Mouse (Mus musculus) lung, adult 2 months (tissue): ENCODE measurements around the gene Nxpe5. TPM values are rescaled to one million over a fixed set of nuclear protein-coding genes. Genes with fewer than 3 reads are reported as not detected.

Experiments
- DNase-seq: peaks from one replicate; pipeline ENCODE4 v3.0.0; 2022
- H3K4me1 ChIP-seq: fragments of 200-500 bp; 2 replicates; pipeline ENCODE4 v1.6.1; 2011; ENCODE audit warnings: low read length; ENCODE audit not compliant: control insufficient read depth, insufficient read depth
- H3K4me3 ChIP-seq: fragments of 200-500 bp; replicated peaks from 2 replicates; pipeline ENCODE3; 2011; ENCODE audit warnings: low read depth, mild to moderate bottlenecking, control low read depth, low read length; ENCODE audit errors: extremely low read depth
- CTCF ChIP-seq: fragments of 200-500 bp; IDR thresholded peaks from 2 replicates; pipeline ENCODE4 v1.5.1; 2011; ENCODE audit warnings: mild to moderate bottlenecking, low read length, control low read depth; ENCODE audit not compliant: insufficient read depth
- POLR2A ChIP-seq: fragments of 200-500 bp; IDR thresholded peaks from 2 replicates; pipeline ENCODE4 v1.6.1; 2011; ENCODE audit warnings: low read depth, mild to moderate bottlenecking, control low read depth, low read length, borderline replicate concordance; ENCODE audit errors: extremely low read depth
- WGBS: fragments of 180-500 bp; shearing (Covaris S2); methylation state at CpG from one replicate; pipeline ENCODE4 v1.1.7; 2018; 5-methylcytosine and 5-hydroxymethylcytosine counted together
- polyA plus RNA-seq: library from polyadenylated mRNA; depleted of rRNA; stranded (reverse); fragments of >200 nt; gene quantifications from 2 replicates; pipeline ENCODE4 v1.2.3, GENCODE M21; 2012

The Nxpe5 gene
- polyA plus RNA-seq, 1 experiment = 0.34 TPM

GRCm38 (mm10) chr5:138260051-138260450 lies 34.4 kb downstream of the Nxpe5 start:
- Histone ChIP-seq H3K4me3 (no peak overlapping the region), H3K4me1 (peaks cover 16% of the 10 kb centered on the region)
- TF ChIP-seq CTCF = no peak
- TF ChIP-seq POLR2A = no peak
- WGBS = 86% methylated on average over 10 of the region's 10 CpGs
- DNase-seq = no peak

DNA sequence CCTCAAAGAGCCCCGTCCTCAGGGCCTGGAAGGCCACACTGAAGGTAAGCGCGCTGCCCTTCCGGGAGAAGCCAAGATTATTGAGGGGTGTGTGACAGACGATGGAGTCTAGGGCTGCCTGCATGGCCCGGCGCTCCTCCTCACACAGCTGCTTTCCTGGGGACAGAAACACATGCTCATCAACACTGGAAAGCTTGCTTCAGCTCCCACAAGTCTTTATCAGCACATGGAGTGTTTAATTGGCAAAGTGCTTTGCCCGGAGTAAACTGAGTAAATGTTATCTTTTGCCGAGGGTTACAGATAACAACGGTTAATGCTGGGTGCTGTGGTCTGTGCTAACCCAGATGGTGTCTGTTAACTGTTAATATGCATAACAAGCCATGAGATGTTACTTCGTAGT lies 35.1 kb downstream of the Nxpe5 start:
- DNase-seq = no peak
- Histone ChIP-seq H3K4me1 (peaks cover 17% of the 10 kb centered on the region), H3K4me3 (no peak overlapping the region)
- TF ChIP-seq CTCF (no peak), POLR2A (no peak)
- WGBS = 74% methylated on average over 11 of the region's 11 CpGs

DNA sequence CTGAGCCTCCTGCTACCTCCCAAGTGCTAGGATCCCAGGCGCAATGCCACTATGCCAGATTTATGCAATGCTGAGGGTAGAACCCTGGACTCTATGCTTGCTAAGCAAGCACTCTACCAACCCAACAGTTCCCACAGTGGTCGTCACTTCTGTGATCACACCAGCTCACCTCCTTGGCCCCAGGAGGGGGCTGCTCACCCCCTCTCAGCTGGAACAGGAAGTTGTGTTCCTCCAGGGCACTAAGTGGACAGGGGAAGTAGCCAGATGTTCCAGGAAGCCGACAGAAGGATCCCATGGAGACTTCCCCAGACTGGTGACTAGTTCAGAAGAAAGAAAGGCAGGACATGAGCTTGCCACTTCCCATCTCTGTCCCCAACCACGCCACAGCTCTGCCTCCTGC lies 36.3 kb downstream of the Nxpe5 start:
- Histone ChIP-seq H3K4me3 (no peak overlapping the region), H3K4me1 (peaks cover 12% of the 10 kb centered on the region)
- DNase-seq = no peak
- TF ChIP-seq POLR2A = no peak
- TF ChIP-seq CTCF = no peak
- 58% methylated on average over 4 of the region's 4 CpGs for WGBS

DNA sequence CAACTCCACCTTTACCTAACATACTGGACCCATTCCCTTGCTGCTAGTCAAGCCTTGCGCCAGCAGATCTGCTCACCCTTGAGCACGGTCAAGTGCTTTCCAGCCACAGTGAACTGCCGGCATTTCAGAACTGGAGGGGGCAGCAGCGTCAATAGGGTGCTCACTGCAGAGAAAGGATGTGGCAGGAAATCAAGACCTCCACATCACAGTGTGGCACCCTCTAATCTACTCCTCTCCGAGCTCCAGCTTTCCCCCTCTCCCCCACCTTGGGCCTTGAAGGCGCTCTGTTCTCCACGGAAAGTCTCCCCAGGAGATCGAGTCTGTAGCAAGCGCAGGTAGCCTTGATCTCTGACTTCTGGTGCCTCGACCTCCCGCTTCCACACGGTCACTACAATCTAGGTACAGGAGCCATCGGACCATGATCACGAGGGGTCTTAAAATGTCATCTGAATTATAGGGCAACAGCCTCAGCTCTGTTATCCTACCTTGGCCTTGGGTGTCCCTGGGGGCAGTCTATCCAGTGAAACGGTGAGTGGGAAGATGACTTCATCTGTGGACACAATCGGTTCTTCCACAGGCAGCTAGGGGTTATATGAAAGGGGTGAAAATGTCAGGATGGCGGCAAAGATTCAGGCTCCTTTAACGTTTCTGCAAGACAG lies 37.0 kb downstream of the Nxpe5 start:
- peak overlapping the region; percentile 61 for H3K4me3 ChIP-seq
- TF ChIP-seq CTCF = no peak
- TF ChIP-seq POLR2A = no peak
- WGBS = 52% methylated on average over 18 of the region's 18 CpGs

DNA sequence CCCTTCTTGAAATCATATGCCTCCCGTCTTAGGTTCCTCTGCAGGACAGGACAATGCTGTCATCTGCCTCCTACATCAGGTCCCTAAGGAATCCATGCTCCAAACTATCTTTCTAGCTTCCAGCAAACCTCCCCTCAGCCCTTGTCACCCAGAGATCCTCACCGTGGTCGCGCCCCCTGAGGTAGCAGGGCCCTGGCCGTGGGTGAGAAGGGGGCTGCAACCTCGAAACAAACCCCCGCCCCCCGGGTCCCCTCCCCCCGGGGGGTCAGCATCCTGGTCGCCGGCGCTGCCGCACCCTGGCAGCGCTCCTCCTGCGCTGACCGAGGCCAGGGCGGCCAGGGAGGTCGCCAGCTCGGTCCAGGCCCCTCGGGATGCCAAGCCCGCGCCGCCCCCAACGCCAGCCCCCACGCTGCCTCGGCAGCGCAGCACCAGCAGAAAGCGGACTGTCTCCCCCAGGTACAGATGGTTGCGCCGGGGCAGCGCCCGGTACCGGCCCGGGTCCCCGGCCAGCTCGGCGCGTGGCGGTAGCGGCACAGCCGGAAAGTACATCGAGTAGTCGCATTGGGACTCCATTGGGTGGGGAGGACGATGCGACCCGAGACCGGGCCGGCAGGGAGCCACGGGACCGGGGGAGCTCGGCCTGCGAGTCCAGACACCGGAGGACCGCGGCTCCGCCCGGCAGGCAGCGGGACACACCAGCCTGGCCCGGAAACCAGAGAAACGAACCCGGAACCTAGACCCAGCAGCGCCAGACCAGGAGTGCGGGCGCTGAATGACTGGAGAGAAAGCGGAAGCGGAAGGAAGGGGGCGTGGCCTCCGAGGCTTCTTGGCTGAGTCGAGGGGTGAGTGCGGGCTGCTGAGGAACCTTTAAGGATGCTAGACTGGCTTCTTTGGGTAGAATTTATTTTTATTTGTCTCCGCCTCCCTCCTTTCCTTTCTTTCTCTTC lies 37.8 kb downstream of the Nxpe5 start, which contains the start of gene BC037034:
BC037034 (minus strand) TSS at position 774 of the 947 bp plus-strand sequence.
- WGBS = under 1% methylated on average over 71 of the region's 71 CpGs
- Histone ChIP-seq H3K4me1 (peaks cover 12% of the 10 kb centered on the region), H3K4me3 (peak within 1 kb of the TSS; percentile 61)
- peak; percentile 81 for TF ChIP-seq POLR2A
- no peak for TF ChIP-seq CTCF
- DNase-seq = peak; percentile 87

More for the DNA sequence above, 37.0 kb downstream of the Nxpe5 start:
- peaks cover 12% of the 10 kb centered on the region for H3K4me1 ChIP-seq
- DNase-seq = no peak

GRCm38 (mm10) chr5:138264207-138264578 lies 38.5 kb downstream of the Nxpe5 start:
- WGBS = 9% methylated on average over 6 of the region's 6 CpGs
- TF ChIP-seq POLR2A (no peak), CTCF (no peak)
- Histone ChIP-seq H3K4me3 (peak overlapping the region; percentile 61), H3K4me1 (peaks cover 12% of the 10 kb centered on the region)
- no peak for DNase-seq

DNA sequence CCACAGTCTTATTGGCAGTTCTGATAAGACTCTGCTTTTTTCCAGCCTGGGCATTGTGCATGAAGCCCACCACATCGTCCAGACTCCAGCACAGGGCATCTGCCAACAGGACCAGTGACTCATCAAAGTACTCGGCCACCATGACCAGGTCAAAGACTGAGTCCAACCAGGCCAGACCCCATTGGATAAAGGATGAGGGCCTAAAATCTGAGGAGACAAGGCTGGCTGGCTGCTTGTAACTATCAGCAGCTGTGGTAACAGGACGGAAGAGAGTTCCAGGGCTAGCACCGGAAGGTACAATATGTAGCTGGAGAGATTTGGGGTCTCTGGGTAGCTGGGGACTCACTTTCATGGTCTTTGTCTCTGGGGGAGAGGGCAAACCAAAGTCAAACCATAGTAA lies 40.0 kb downstream of the Nxpe5 start:
- no peak overlapping the region for H3K4me3 ChIP-seq
- no peak for TF ChIP-seq CTCF
- TF ChIP-seq POLR2A = no peak
- H3K4me1 ChIP-seq = peaks cover 12% of the 10 kb centered on the region
- DNase-seq = no peak
- 96% methylated on average over 4 of the region's 4 CpGs for WGBS

DNA sequence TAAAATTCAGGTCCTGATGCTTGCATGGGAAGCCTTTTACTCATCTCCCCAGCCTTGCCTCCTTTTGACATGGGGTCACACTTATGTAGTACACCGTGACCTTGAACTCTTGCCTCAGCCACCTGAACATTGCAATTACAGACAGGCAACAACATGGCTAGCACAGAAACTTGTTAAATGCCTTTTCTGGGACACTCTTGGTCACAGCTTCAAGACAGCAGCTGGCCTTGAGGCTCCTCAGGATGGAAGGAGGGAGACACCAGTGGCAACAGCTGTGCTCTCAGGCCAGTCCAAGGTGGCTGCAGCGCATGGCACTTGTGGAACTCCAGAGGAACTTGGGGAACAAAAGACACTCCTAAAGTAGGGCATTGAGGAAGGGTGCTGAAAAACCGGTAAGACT lies 41.4 kb downstream of the Nxpe5 start:
- WGBS = 90% methylated on average over 3 of the region's 3 CpGs
- no peak overlapping the region for H3K4me3 ChIP-seq
- H3K4me1 ChIP-seq = peaks cover 12% of the 10 kb centered on the region
- no peak for TF ChIP-seq POLR2A
- TF ChIP-seq CTCF = no peak
- DNase-seq = no peak

DNA sequence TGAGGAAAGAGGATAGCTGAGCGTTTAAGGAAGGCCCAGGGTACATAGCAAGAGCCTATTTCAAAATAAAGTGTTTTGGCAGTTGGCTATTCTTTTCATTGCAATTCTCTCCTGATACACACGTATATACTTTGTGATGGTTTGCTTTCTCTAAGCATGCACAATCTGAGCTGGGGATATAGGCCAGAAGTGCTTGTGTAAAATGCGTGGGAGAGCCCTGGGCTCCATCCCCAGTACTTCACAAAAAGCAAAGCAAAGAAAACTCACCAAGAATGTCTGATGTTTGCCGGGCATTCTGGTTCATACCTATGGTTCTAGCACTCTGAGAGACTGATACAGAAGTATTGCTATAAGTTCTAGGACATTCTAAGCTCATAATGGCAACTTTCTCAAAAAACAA lies 43.3 kb downstream of the Nxpe5 start:
- 75% methylated on average over 4 of the region's 4 CpGs for WGBS

More for the DNA sequence above, 43.3 kb downstream of the Nxpe5 start:
- TF ChIP-seq POLR2A = no peak
- no peak for TF ChIP-seq CTCF
- peaks cover 6% of the 10 kb centered on the region for H3K4me1 ChIP-seq
- DNase-seq = no peak
- H3K4me3 ChIP-seq = no peak overlapping the region
